In the genomic region with DNA sequence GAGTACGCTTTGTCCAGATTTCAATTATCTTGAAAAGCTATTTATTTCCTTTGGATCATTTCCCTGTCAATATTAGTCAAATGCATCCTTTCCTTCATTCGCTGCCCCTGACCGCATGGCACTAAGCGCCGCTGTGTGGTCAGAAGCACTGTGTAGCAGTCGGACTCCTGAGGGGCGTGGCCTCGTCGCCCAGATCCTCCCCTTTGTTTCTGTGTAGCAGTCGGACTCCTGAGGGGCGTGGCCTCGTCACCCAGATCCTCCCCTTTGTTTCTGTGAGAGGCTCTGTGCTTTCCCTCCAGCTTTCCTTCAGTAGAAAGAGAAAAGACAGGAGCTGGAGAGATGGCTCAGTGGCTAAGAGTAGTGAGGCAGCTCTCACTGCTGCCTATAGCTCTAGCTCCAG, we compare ENCODE assay signal across 14 mouse cellular contexts. TPM values are rescaled to one million over a fixed set of nuclear protein-coding genes. Genes with fewer than 3 reads are reported as not detected.
DNase-seq lines count a peak whose midpoint lies in the region; ATAC-seq and TF ChIP-seq lines count a peak whose summit lies in the region.
"Had no signal": no experiment of that assay in that cellular context is flagged by ENCODE, and none has a peak within 500 bp of the region (broad histone marks: within the 10 kb centered on the region; RNA-seq: fewer than 3 reads in every experiment).

No protein-coding gene starts in this region.

- H3K27me3 ChIP-seq in hindbrain, embryonic 11.5 days (ENCODE audit: control insufficient read depth, insufficient read depth, low read length): no peaks in the 10 kb centered on the region
- H3K27me3 ChIP-seq in hindbrain, embryonic 13.5 days: no peaks in the 10 kb centered on the region
- no peaks in the 10 kb centered on the region for H3K27me3 ChIP-seq in liver, postnatal 0 days (ENCODE audit: insufficient read depth, low read length)
- H3K27me3 ChIP-seq: CH12.LX; embryonic facial prominence, embryonic 12.5 days; limb, embryonic 12.5 days had no signal

- H3K36me3 ChIP-seq in hindbrain, embryonic 11.5 days (ENCODE audit: control insufficient read depth, insufficient read depth, low read length): no peaks in the 10 kb centered on the region
- H3K36me3 ChIP-seq in hindbrain, embryonic 13.5 days: peaks cover 3% of the 10 kb centered on the region
- H3K36me3 ChIP-seq in ES-E14 (ENCODE audit: control insufficient read depth, insufficient read depth, low read length, poor library complexity, severe bottlenecking): peaks cover 4% of the 10 kb centered on the region; the same call in 1 of the 2 replicates
- peaks cover 1% of the 10 kb centered on the region; the same call in 1 of the 2 replicates for H3K36me3 ChIP-seq in liver, postnatal 0 days (replicated peaks; ENCODE audit: insufficient read depth, low read length)

- no peak overlapping the region for H3K9ac ChIP-seq in hindbrain, embryonic 11.5 days (ENCODE audit: low read depth, low read length)
- no peak overlapping the region for H3K9ac ChIP-seq in hindbrain, embryonic 13.5 days
- no peak overlapping the region for H3K9ac ChIP-seq in ES-E14 (ENCODE audit: insufficient read depth, low read depth, low read length, poor library complexity, severe bottlenecking)
- H3K9ac ChIP-seq in liver, postnatal 0 days (replicated peaks): no peak overlapping the region
- H3K9ac ChIP-seq: embryonic facial prominence, embryonic 12.5 days; limb, embryonic 12.5 days had no signal

- peak; percentile 48 for DNase-seq in hindbrain, embryonic 11.5 days (ENCODE audit: low spot score)
- DNase-seq in ES-E14 (ENCODE audit: low read depth, low spot score): peak; percentile 80
- DNase-seq in embryo, embryonic 9.5 days (ENCODE audit: extremely low spot score): peak; percentile 27
- DNase-seq in liver, postnatal 0 days: no peak
- no peak for DNase-seq in thymus, postnatal 4 days
- no peak for DNase-seq in natural killer cell, adult 2 months (ENCODE audit: low spot score in 2 of 2)
- no peak for DNase-seq in kidney, postnatal 14 days
- DNase-seq: kidney, postnatal 25 days; spleen, adult 18-20 months had no signal

- no peak overlapping the region for H3K27ac ChIP-seq in hindbrain, embryonic 11.5 days (ENCODE audit: low read depth, low read length)
- H3K27ac ChIP-seq in hindbrain, embryonic 13.5 days: no peak overlapping the region
- H3K27ac ChIP-seq in ES-E14 (ENCODE audit: insufficient read depth, low read depth, low read length, poor library complexity, severe bottlenecking): no peak overlapping the region
- no peak overlapping the region for H3K27ac ChIP-seq in liver, postnatal 0 days (ENCODE audit: low read depth)
- H3K27ac ChIP-seq: embryonic facial prominence, embryonic 12.5 days had no signal

- H3K4me1 ChIP-seq in hindbrain, embryonic 11.5 days (replicated peaks; ENCODE audit: control insufficient read depth, insufficient read depth, low read length): no peaks in the 10 kb centered on the region
- H3K4me1 ChIP-seq in hindbrain, embryonic 13.5 days (replicated peaks): no peaks in the 10 kb centered on the region
- peaks cover 1 to 2% of the 10 kb centered on the region in 2 experiments; a peak in 1 of 4 replicates for H3K4me1 ChIP-seq in ES-E14 (ENCODE audit: control insufficient read depth in 2 of 2, insufficient read depth in 2 of 2, low read length in 2 of 2, poor library complexity in 1 of 2)
- H3K4me1 ChIP-seq in liver, postnatal 0 days (ENCODE audit: insufficient read depth): 0 out of 2 replicates have a peak, but pooled peaks cover 4% of the 10 kb centered on the region
- H3K4me1 ChIP-seq: embryonic facial prominence, embryonic 12.5 days; limb, embryonic 12.5 days had no signal

- H3K4me2 ChIP-seq in hindbrain, embryonic 11.5 days (replicated peaks; ENCODE audit: low read depth, low read length): no peak overlapping the region
- no peak overlapping the region for H3K4me2 ChIP-seq in hindbrain, embryonic 13.5 days
- no peak overlapping the region for H3K4me2 ChIP-seq in liver, postnatal 0 days (ENCODE audit: low read depth, low read length)
- H3K4me2 ChIP-seq: embryonic facial prominence, embryonic 12.5 days; limb, embryonic 12.5 days had no signal

- 0 out of 2 replicates have a peak, but pooled peaks have one; percentile 14 for TF ChIP-seq CTCF in liver, postnatal 0 days (IDR thresholded peaks at IDR 0.05; ENCODE audit: low read depth)

- ATAC-seq in hindbrain, embryonic 11.5 days (ENCODE audit: low FRiP score): 0 out of 2 replicates have a peak, but pooled peaks have one; percentile 51
- no peak for ATAC-seq in hindbrain, embryonic 13.5 days (ENCODE audit: low FRiP score)
- ATAC-seq in liver, postnatal 0 days: peak; percentile 51; the same call in 1 of the 2 replicates

- H3K9me3 ChIP-seq in hindbrain, embryonic 11.5 days (ENCODE audit: control insufficient read depth, low read length): no peaks in the 10 kb centered on the region
- no peaks in the 10 kb centered on the region for H3K9me3 ChIP-seq in hindbrain, embryonic 13.5 days
- H3K9me3 ChIP-seq in ES-E14 (ENCODE audit: control insufficient read depth, insufficient read depth, low read depth, low read length): no peaks in the 10 kb centered on the region
- H3K9me3 ChIP-seq in liver, postnatal 0 days (ENCODE audit: low read length): peaks cover 2% of the 10 kb centered on the region; the same call in 1 of the 2 replicates
- H3K9me3 ChIP-seq: embryonic facial prominence, embryonic 12.5 days had no signal

- in situ Hi-C loops in ES-E14 (cut with MboI; ENCODE audit: low sequenced_read_pairs in 2 of 2, unreplicated experiment in 2 of 2): no loop called here

- WGBS in hindbrain, embryonic 11.5 days: 54% methylated on average over 12 of the region's 12 CpGs
- WGBS in hindbrain, embryonic 13.5 days: 50% methylated on average over 12 of the region's 12 CpGs
- 78% methylated on average over 12 of the region's 12 CpGs for WGBS in liver, postnatal 0 days (ENCODE audit: insufficient replicate concordance)

- no peak for TF ChIP-seq EP300 in liver, postnatal 0 days (IDR thresholded peaks at IDR 0.05; ENCODE audit: low read depth)

- no peak overlapping the region for H3K4me3 ChIP-seq in hindbrain, embryonic 11.5 days (ENCODE audit: low read depth, low read length)
- H3K4me3 ChIP-seq in hindbrain, embryonic 13.5 days: no peak overlapping the region
- no peak overlapping the region for H3K4me3 ChIP-seq in ES-E14 (ENCODE audit: insufficient read depth in 1 of 2, low read depth in 1 of 2, low read length in 2 of 2, poor library complexity in 1 of 2, severe bottlenecking in 1 of 2)
- H3K4me3 ChIP-seq in liver, postnatal 0 days (ENCODE audit: low read depth, low read length): no peak overlapping the region
- H3K4me3 ChIP-seq: embryonic facial prominence, embryonic 12.5 days; limb, embryonic 12.5 days; myocyte had no signal

TF ChIP-seq in ES-E14, 5 proteins besides CTCF, POLR2A, EP300 and RAD21:
- TF ChIP-seq ZC3H11A (IDR thresholded peaks at IDR 0.05; ENCODE audit: borderline replicate concordance, low read depth, low read length) (no peak), MAFK (IDR thresholded peaks at IDR 0.05; ENCODE audit: insufficient read depth, low read depth, low read length) (no peak), HCFC1 (IDR thresholded peaks at IDR 0.05; ENCODE audit: borderline replicate concordance, insufficient read depth, low read length) (no peak), CHD2 (IDR thresholded peaks at IDR 0.05; ENCODE audit: low read depth, low read length) (no peak), ZNF384 (IDR thresholded peaks at IDR 0.05; ENCODE audit: low read depth, low read length) (no peak)
TF ChIP-seq in ES-E14: peak in this region for 0.

RNA-seq across cellular contexts. Expression of a gene that starts 23.6 kb away (rescaled TPM):
- 61.5 and 63.7 TPM in 2 replicates for polyA plus RNA-seq in hindbrain, embryonic 11.5 days (2014; fragmentation: Nextera tagmentation; extraction: Ambion mirVana)
- 52.5 and 52.8 TPM in 2 replicates for polyA plus RNA-seq in hindbrain, embryonic 13.5 days (2015; fragmentation: Nextera tagmentation; extraction: Ambion mirVana)
- 51.4 and 59.9 TPM in 2 replicates for total RNA-seq in ES-E14 (2012; rRNA removed)
- polyA plus RNA-seq in liver, postnatal 0 days (2015; fragmentation: Nextera tagmentation; extraction: Ambion mirVana): 23.8 and 26.0 TPM in 2 replicates

RNA-seq across cellular contexts. Expression of a gene that starts 47.9 kb away (rescaled TPM):
- 5.7 and 6.6 TPM in 2 replicates for polyA plus RNA-seq in hindbrain, embryonic 11.5 days (2014; fragmentation: Nextera tagmentation; extraction: Ambion mirVana)
- polyA plus RNA-seq in hindbrain, embryonic 13.5 days (2015; fragmentation: Nextera tagmentation; extraction: Ambion mirVana): 13.2 and 13.7 TPM in 2 replicates
- total RNA-seq in ES-E14 (2012; rRNA removed): 1.0 and 1.2 TPM in 2 replicates
- polyA plus RNA-seq in liver, postnatal 0 days (2015; fragmentation: Nextera tagmentation; extraction: Ambion mirVana): 3.6 and 3.9 TPM in 2 replicates

Comparison
In these comparisons a context has a peak if more than half of its experiments do, and no peak if none do; other contexts are left out.
1. DNase-seq: peak in hindbrain, embryonic 11.5 days (single experiment), ES-E14 (single experiment) and embryo, embryonic 9.5 days (single experiment); none in liver, postnatal 0 days (single experiment), thymus, postnatal 4 days (single experiment), natural killer cell, adult 2 months (0 of 2) and kidney, postnatal 14 days (single experiment).